Mouse (Mus musculus) lung, postnatal 0 days (tissue): Measurements from ENCODE around the gene Prdx1. TPM values are rescaled to one million over a fixed set of nuclear protein-coding genes. Genes with fewer than 3 reads are reported as not detected.
A peak's percentile ranks its signal among the peaks of the same experiment; 100 is the strongest.
"Not testable (repeated sequence)": the region's sequence is repeated elsewhere in the genome, so short reads cannot be mapped to it uniquely, and the experiment has no call there.

Experiments
- ATAC-seq: fragments of 200-750 bp; cut with Nextera tagmentation; 2 replicates; pipeline ENCODE4 v1.8.0; 2017; ENCODE audit warnings: moderate library complexity
- DNase-seq: peaks from one replicate; pipeline ENCODE4 v3.0.0-alpha.2; 2016; ENCODE audit warnings: low spot score
- H3K27ac ChIP-seq: fragments of 300-500 bp; sonication (generic); 2 replicates; pipeline ENCODE4 v1.5.1; 2014; ENCODE audit warnings: antibody characterized with exemption, mild to moderate bottlenecking, low read length, mixed read lengths
- H3K27me3 ChIP-seq: fragments of 300-500 bp; sonication (generic); replicated peaks from 2 replicates; pipeline ENCODE4 v1.6.1; 2014; ENCODE audit warnings: low read length, mixed read lengths; ENCODE audit not compliant: insufficient read depth
- H3K36me3 ChIP-seq: fragments of 300-500 bp; sonication (generic); 2 replicates; pipeline ENCODE4 v1.6.1; 2014; ENCODE audit warnings: low read length, mixed read lengths; ENCODE audit not compliant: insufficient read depth
- H3K4me1 ChIP-seq: fragments of 300-500 bp; sonication (generic); 2 replicates; pipeline ENCODE4 v1.6.1; 2014; ENCODE audit warnings: antibody characterized with exemption, low read depth, low read length, mixed read lengths; ENCODE audit not compliant: insufficient read depth
- H3K4me2 ChIP-seq: fragments of 300-500 bp; sonication (generic); replicated peaks from 2 replicates; pipeline ENCODE4 v1.6.1; 2014; ENCODE audit warnings: low read depth, mild to moderate bottlenecking, low read length, moderate library complexity, mixed read lengths
- H3K4me3 ChIP-seq: fragments of 300-500 bp; sonication (generic); 2 replicates; pipeline ENCODE4 v1.5.1; 2014; ENCODE audit warnings: low read depth, low read length
- H3K9ac ChIP-seq: fragments of 300-500 bp; sonication (generic); replicated peaks from 2 replicates; pipeline ENCODE4 v1.6.1; 2014; ENCODE audit warnings: low read depth, mild to moderate bottlenecking
- H3K9me3 ChIP-seq: fragments of 300-500 bp; sonication (generic); 2 replicates; pipeline ENCODE4 v1.6.1; 2016; ENCODE audit warnings: low read length, mixed read lengths
- CTCF ChIP-seq: IDR thresholded peaks from 2 replicates; pipeline ENCODE4 v1.5.1; 2016; ENCODE audit warnings: antibody characterized with exemption, mild to moderate bottlenecking
- EP300 ChIP-seq: IDR thresholded peaks from 2 replicates; pipeline ENCODE4 v1.6.1; 2016; ENCODE audit warnings: antibody characterized with exemption, mild to moderate bottlenecking, control low read depth
- WGBS: fragments of 180-500 bp; shearing (Covaris S2); extraction: QIAGEN DNeasy Blood & Tissue Kit; methylation state at CpG from one replicate; pipeline ENCODE4 v1.1.7; 2014; 5-methylcytosine and 5-hydroxymethylcytosine counted together
- polyA plus RNA-seq: library from polyadenylated mRNA; unstranded; fragments of >200 nt; fragmentation: Nextera tagmentation; extraction: Ambion mirVana; gene quantifications from 2 replicates; pipeline ENCODE4 v1.2.1, GENCODE M21; 2015

Gene Prdx1
- polyA plus RNA-seq, 1 experiment from 2014 or later: 1,091 TPM

DNA sequence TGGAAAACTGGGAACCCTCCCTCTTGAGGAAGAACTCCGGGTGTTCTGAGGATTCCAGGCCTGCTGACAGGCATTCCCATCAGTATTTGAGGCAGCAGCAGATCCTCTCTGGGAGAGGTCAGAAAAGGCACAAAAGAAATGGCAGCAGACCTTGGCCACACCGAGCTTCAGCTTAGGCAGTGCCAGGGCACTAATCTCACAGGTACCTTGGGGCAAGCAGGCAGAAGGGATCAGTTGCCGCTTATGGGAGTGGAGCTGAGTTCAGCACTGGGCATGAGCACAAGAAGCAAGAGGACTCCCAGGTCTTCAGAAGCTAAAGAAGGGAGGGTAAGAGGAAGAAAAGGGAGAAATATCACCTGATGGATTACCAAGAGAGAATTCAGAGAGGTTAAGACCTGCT, 27.4 kb upstream of the Prdx1 start:
- Histone ChIP-seq H3K4me1 (no peaks in the 10 kb centered on the region), H3K9me3 (no peaks in the 10 kb centered on the region), H3K4me3 (no peak overlapping the region), H3K27me3 (no peaks in the 10 kb centered on the region), H3K27ac (no peak overlapping the region), H3K9ac (no peak overlapping the region), H3K4me2 (no peak overlapping the region), H3K36me3 (no peaks in the 10 kb centered on the region)
- no peak for TF ChIP-seq EP300
- no peak for TF ChIP-seq CTCF
- no peak for ATAC-seq
- WGBS: 50% methylated on average over 3 of the region's 3 CpGs
- DNase-seq: no peak

DNA sequence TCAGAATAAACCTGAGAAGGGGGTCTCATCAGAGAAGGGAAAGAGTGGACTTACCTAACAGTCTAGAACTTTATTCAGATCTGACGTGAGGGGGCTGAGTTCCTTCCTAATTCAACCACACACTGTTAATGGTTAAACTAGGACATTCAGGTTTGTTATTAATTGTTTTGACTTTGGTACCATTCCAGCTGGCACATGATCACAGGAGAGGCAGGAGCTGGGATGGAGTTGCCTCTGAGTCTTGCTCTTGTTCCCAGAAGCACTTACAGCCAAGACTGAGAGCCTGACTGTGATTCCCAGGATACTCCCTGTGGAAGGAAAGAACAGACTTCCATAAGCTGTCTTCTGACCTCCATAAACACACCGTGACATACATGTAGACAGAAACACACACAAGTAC, 25.9 kb upstream of the Prdx1 start:
- no peak overlapping the region for H3K9ac ChIP-seq
- peak; percentile 85 for DNase-seq
- no peaks in the 10 kb centered on the region for H3K36me3 ChIP-seq
- H3K4me1 ChIP-seq: no peaks in the 10 kb centered on the region
- H3K4me3 ChIP-seq: no peak overlapping the region
- H3K4me2 ChIP-seq: no peak overlapping the region
- TF ChIP-seq EP300: peak; percentile 68
- TF ChIP-seq CTCF: no peak
- H3K27me3 ChIP-seq: no peaks in the 10 kb centered on the region
- no peaks in the 10 kb centered on the region for H3K9me3 ChIP-seq
- 19% methylated on average over 2 of the region's 2 CpGs for WGBS
- no peak overlapping the region for H3K27ac ChIP-seq
- ATAC-seq: peak; percentile 89

- H3K27ac ChIP-seq, DNase-seq, H3K36me3 ChIP-seq, H3K9me3 ChIP-seq, H3K4me3 ChIP-seq, H3K4me1 ChIP-seq, H3K4me2 ChIP-seq, H3K27me3 ChIP-seq, H3K9ac ChIP-seq: not testable (repeated sequence)
- ATAC-seq: peak; percentile 8; the same call in 1 of the 2 replicates
- 67% methylated on average over 6 of the region's 6 CpGs for WGBS
Measured at GRCm38 (mm10) chr4:116659916-116660315, 25.4 kb upstream of the Prdx1 start.

- Histone ChIP-seq H3K4me1 (no peaks in the 10 kb centered on the region), H3K36me3 (no peaks in the 10 kb centered on the region), H3K9ac (no peak overlapping the region), H3K27ac (no peak overlapping the region), H3K4me3 (no peak overlapping the region), H3K27me3 (no peaks in the 10 kb centered on the region), H3K4me2 (no peak overlapping the region), H3K9me3 (no peaks in the 10 kb centered on the region)
- no peak for TF ChIP-seq EP300
- TF ChIP-seq CTCF: no peak
- DNase-seq (no peak), ATAC-seq (no peak)
- 51% methylated on average over 6 of the region's 6 CpGs for WGBS
Measured at GRCm38 (mm10) chr4:116660829-116661228, 24.5 kb upstream of the Prdx1 start.

- TF ChIP-seq CTCF (no peak), EP300 (no peak)
- ATAC-seq (no peak), DNase-seq (no peak)
- Histone ChIP-seq H3K4me3 (no peak overlapping the region), H3K36me3 (no peaks in the 10 kb centered on the region), H3K27ac (no peak overlapping the region), H3K4me2 (no peak overlapping the region), H3K9me3 (no peaks in the 10 kb centered on the region), H3K27me3 (no peaks in the 10 kb centered on the region), H3K9ac (no peak overlapping the region), H3K4me1 (no peaks in the 10 kb centered on the region)
- WGBS: 83% methylated on average over 1 of the region's 1 CpGs
Measured at GRCm38 (mm10) chr4:116661998-116662397, 23.3 kb upstream of the Prdx1 start.

DNA sequence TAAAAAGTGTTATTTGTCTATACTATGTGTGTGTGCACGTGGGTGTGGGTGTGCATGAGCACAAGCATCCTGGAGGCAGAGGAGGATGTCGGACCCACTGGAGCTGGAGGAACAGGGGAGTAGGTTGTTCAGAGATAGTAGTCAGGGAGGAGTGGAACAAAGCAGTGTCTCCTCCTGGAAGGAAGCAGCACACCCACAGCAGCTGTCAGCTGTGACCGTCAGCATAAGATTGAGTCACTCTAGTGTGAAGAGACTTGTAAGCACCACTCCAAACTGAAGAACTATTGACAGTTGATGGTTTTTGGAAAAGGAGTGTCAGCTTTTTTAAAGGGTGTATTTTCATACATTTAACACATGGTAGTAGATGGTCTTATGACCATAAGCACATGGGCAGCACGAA, 18.7 kb upstream of the Prdx1 start:
- ATAC-seq (no peak), DNase-seq (no peak)
- WGBS: 49% methylated on average over 4 of the region's 4 CpGs
- no peaks in the 10 kb centered on the region for H3K36me3 ChIP-seq
- H3K4me1 ChIP-seq: no peaks in the 10 kb centered on the region
- no peaks in the 10 kb centered on the region for H3K27me3 ChIP-seq
- H3K9me3 ChIP-seq: no peaks in the 10 kb centered on the region
- no peak overlapping the region for H3K9ac ChIP-seq
- no peak overlapping the region for H3K27ac ChIP-seq
- no peak overlapping the region for H3K4me2 ChIP-seq
- no peak overlapping the region for H3K4me3 ChIP-seq
- TF ChIP-seq EP300: no peak
- TF ChIP-seq CTCF: no peak

GRCm38 (mm10) chr4:116668145-116668544, 17.2 kb upstream of the Prdx1 start:
- Histone ChIP-seq H3K36me3 (no peaks in the 10 kb centered on the region), H3K4me1 (no peaks in the 10 kb centered on the region), H3K4me3 (no peak overlapping the region), H3K27me3 (no peaks in the 10 kb centered on the region), H3K27ac (peak overlapping the region; percentile 22; the same call in 1 of the 2 replicates), H3K9ac (no peak overlapping the region), H3K9me3 (no peaks in the 10 kb centered on the region), H3K4me2 (no peak overlapping the region)
- TF ChIP-seq EP300 (peak; percentile 21; the same call in 1 of the 2 replicates), CTCF (no peak)
- DNase-seq (peak; percentile 60), ATAC-seq (peak; percentile 46)
- 28% methylated on average over 3 of the region's 3 CpGs for WGBS
